Mouse (Mus musculus) CH12.LX (cell line): ENCODE data around the gene Spink4. TPM values are rescaled to one million over a fixed set of nuclear protein-coding genes. Genes with fewer than 3 reads are reported as not detected.
A peak's percentile ranks its signal among the peaks of the same experiment; 100 is the strongest.

Source experiments
- DNase-seq: peaks from one replicate; pipeline ENCODE4 v3.0.0-alpha.2; 2013; ENCODE audit errors: extremely low read depth
- H3K27ac ChIP-seq: 2 replicates; pipeline ENCODE4 v1.5.1; 2012; ENCODE audit warnings: low read depth, mild to moderate bottlenecking, control low read depth, moderate library complexity; ENCODE audit not compliant: insufficient read depth
- H3K27me3 ChIP-seq: replicated peaks from 2 replicates; pipeline ENCODE3; 2012; ENCODE audit warnings: inconsistent platforms
- H3K36me3 ChIP-seq, 2 experiments: replicated peaks in 1 of 2; 2 replicates each; pipeline versions ENCODE3 to v1.6.1; 2012; ENCODE audit warnings: inconsistent platforms in 1 of 2, low read length in 1 of 2, mild to moderate bottlenecking in 1 of 2, mixed read lengths in 1 of 2, moderate library complexity in 1 of 2; ENCODE audit not compliant: control insufficient read depth in 1 of 2, insufficient read depth in 1 of 2
- H3K4me1 ChIP-seq, 2 experiments: 2 replicates each; pipeline ENCODE4 v1.6.1; 2012; ENCODE audit warnings: inconsistent platforms in 1 of 2, moderate library complexity in 1 of 2; ENCODE audit not compliant: insufficient read depth in 2 of 2, control insufficient read depth in 1 of 2
- H3K4me2 ChIP-seq: 2 replicates; pipeline ENCODE4 v1.6.1; 2012; ENCODE audit warnings: low read depth, mild to moderate bottlenecking, control low read depth; ENCODE audit not compliant: poor library complexity, insufficient read depth, severe bottlenecking
- H3K4me3 ChIP-seq, 3 experiments: fragments of 150-350 bp in 1 of 3; sonication (generic) in 1 of 3; replicated peaks in 1 of 3; 2 replicates each; pipeline versions ENCODE3 to v1.5.1; 2011 to 2012; ENCODE audit warnings: low read depth in 2 of 3, low read length in 2 of 3, mild to moderate bottlenecking in 2 of 3, moderate library complexity in 2 of 3, control low read depth in 1 of 3, improper control_type of control experiment in 1 of 3, inconsistent platforms in 1 of 3, mixed read lengths in 1 of 3; ENCODE audit not compliant: poor library complexity in 1 of 3
- H3K79me2 ChIP-seq: replicated peaks from 2 replicates; pipeline ENCODE4 v1.6.1; 2012; ENCODE audit warnings: mild to moderate bottlenecking, moderate library complexity; ENCODE audit not compliant: control insufficient read depth, poor library complexity, insufficient read depth, severe bottlenecking; ENCODE audit errors: extremely low read depth
- H3K9ac ChIP-seq: 2 replicates; pipeline ENCODE4 v1.6.1; 2012; ENCODE audit warnings: low read depth, mild to moderate bottlenecking, control low read depth, moderate library complexity; ENCODE audit not compliant: insufficient read depth
- H3K9me3 ChIP-seq: replicated peaks from 2 replicates; pipeline ENCODE3; 2012; ENCODE audit warnings: low read length, inconsistent platforms, mixed read lengths
- CHD1 ChIP-seq: IDR thresholded peaks from 2 replicates; pipeline ENCODE4 v1.6.1; 2012; ENCODE audit warnings: low read depth, low read length, improper control_type of control experiment, inconsistent platforms
- CHD2 ChIP-seq: IDR thresholded peaks from 2 replicates; pipeline ENCODE4 v1.6.1; 2011; ENCODE audit warnings: low read length, improper control_type of control experiment
- ELF1 ChIP-seq: IDR thresholded peaks from 2 replicates; pipeline ENCODE4 v1.6.1; 2014; ENCODE audit warnings: low read depth, mild to moderate bottlenecking, inconsistent platforms, low read length, improper control_type of control experiment
- EP300 ChIP-seq: IDR thresholded peaks from 2 replicates; pipeline ENCODE4 v1.6.1; 2011; ENCODE audit warnings: low read length, improper control_type of control experiment
- GABPA ChIP-seq: IDR thresholded peaks from 2 replicates; pipeline ENCODE4 v1.6.1; 2012; ENCODE audit warnings: low read depth, low read length, improper control_type of control experiment, inconsistent platforms; ENCODE audit not compliant: insufficient replicate concordance
- JUN ChIP-seq: IDR thresholded peaks from 2 replicates; pipeline ENCODE4 v1.6.1; 2011; ENCODE audit warnings: low read depth, mild to moderate bottlenecking, low read length, improper control_type of control experiment, moderate library complexity; ENCODE audit not compliant: insufficient read depth
- JUND ChIP-seq: conservative IDR thresholded peaks from 2 replicates; pipeline ENCODE4 v1.6.1; 2011; ENCODE audit warnings: low read depth, low read length, improper control_type of control experiment
- MAX ChIP-seq: IDR thresholded peaks from 2 replicates; pipeline ENCODE4 v1.6.1; 2011; ENCODE audit warnings: low read length, improper control_type of control experiment
- MEF2A ChIP-seq: IDR thresholded peaks from 2 replicates; pipeline ENCODE4 v1.6.1; 2014; ENCODE audit warnings: low read depth, mild to moderate bottlenecking, inconsistent platforms, low read length, improper control_type of control experiment, borderline replicate concordance
- MYC ChIP-seq: IDR thresholded peaks from 2 replicates; pipeline ENCODE4 v1.6.1; 2011; ENCODE audit warnings: low read depth, mild to moderate bottlenecking, improper control_type of control experiment, low read length
- NELFE ChIP-seq: IDR thresholded peaks from 2 replicates; pipeline ENCODE4 v1.6.1; 2011; ENCODE audit warnings: low read depth, low read length, improper control_type of control experiment
- POLR2A ChIP-seq: IDR thresholded peaks from 2 replicates; pipeline ENCODE4 v1.6.1; 2011; ENCODE audit warnings: low read depth, mild to moderate bottlenecking, improper control_type of control experiment, low read length
- POLR2AphosphoS2 ChIP-seq: IDR thresholded peaks from 2 replicates; pipeline ENCODE4 v1.6.1; 2011; ENCODE audit warnings: low read depth, low read length, improper control_type of control experiment
- RAD21 ChIP-seq: IDR thresholded peaks from 2 replicates; pipeline ENCODE4 v1.6.1; 2011; ENCODE audit warnings: low read depth, mild to moderate bottlenecking, low read length, improper control_type of control experiment, moderate library complexity
- RCOR1 ChIP-seq: conservative IDR thresholded peaks from 2 replicates; pipeline ENCODE4 v1.6.1; 2012; ENCODE audit warnings: low read depth, mild to moderate bottlenecking, inconsistent platforms, low read length, improper control_type of control experiment
- SIN3A ChIP-seq: IDR thresholded peaks from 2 replicates; pipeline ENCODE4 v1.6.1; 2012; ENCODE audit warnings: low read length, improper control_type of control experiment, inconsistent platforms
- TCF12 ChIP-seq: IDR thresholded peaks from 2 replicates; pipeline ENCODE4 v1.6.1; 2014; ENCODE audit warnings: low read depth, mild to moderate bottlenecking, inconsistent platforms, low read length, improper control_type of control experiment
- USF1 ChIP-seq: IDR thresholded peaks from 2 replicates; pipeline ENCODE4 v1.6.1; 2014; ENCODE audit warnings: low read depth, mild to moderate bottlenecking, inconsistent platforms, low read length, improper control_type of control experiment
- ZKSCAN1 ChIP-seq: IDR thresholded peaks from 2 replicates; pipeline ENCODE4 v1.6.1; 2012; ENCODE audit warnings: low read depth, inconsistent platforms, low read length, improper control_type of control experiment, borderline replicate concordance
- ZNF384 ChIP-seq: IDR thresholded peaks from 2 replicates; pipeline ENCODE4 v1.6.1; 2012; ENCODE audit warnings: low read depth, low read length, improper control_type of control experiment, inconsistent platforms
- dilution Hi-C: fragments of 300-500 bp; cut with MboI; formaldehyde crosslinking; loops from 2 replicates; pipeline ENCODE4 v1.14.3; 2020; ENCODE audit warnings: low sequenced_read_pairs; ENCODE audit not compliant: extremely low pct_unique_long_range_greater_than_20kb, extremely low pct_ligation_motif_present
- in situ Hi-C: fragments of 300-500 bp; cut with MboI; formaldehyde crosslinking; loops from 3 replicates; pipeline ENCODE4 v1.14.3; 2019; ENCODE audit warnings: low sequenced_read_pairs, low pct_ligation_motif_present, low pct_unique_long_range_greater_than_20kb, mixed read lengths
- polyA plus RNA-seq: library from polyadenylated mRNA; unstranded; fragments of >175 nt; gene quantifications from 2 replicates; pipeline ENCODE4 v1.2.1, GENCODE M21; 2012; ENCODE audit warnings: low read depth; ENCODE audit not compliant: insufficient read length
- total RNA-seq, 2 experiments: library from RNA; depleted of rRNA; stranded (reverse); fragments of 300-350 nt in 1 of 2; fragments of >200 nt in 1 of 2; gene quantifications; 2 replicates each; pipeline ENCODE4 v1.2.3; 2012 to 2014

Spink4 gene
- total and polyA plus RNA-seq, 3 experiments: not detected

- in situ Hi-C loops (no loop called here), dilution Hi-C loops (no loop called here)
- Histone ChIP-seq H3K27ac (no peak overlapping the region), H3K36me3 (peaks cover 23 to 66% of the 10 kb centered on the region in 2 experiments), H3K4me2 (peak overlapping the region; percentile 79), H3K4me1 (peaks cover 9 to 35% of the 10 kb centered on the region in 2 experiments; a peak in 3 of 4 replicates), H3K9ac (peak overlapping the region; percentile 94), H3K4me3 (peak overlapping the region; percentile 89 to 97 (median 95)), H3K27me3 (no peaks in the 10 kb centered on the region), H3K79me2 (peaks cover 28% of the 10 kb centered on the region), H3K9me3 (no peaks in the 10 kb centered on the region)
- DNase-seq: peak; percentile 19
- TF ChIP-seq ELF1: no peak
- no peak for TF ChIP-seq CHD2
- no peak for TF ChIP-seq MEF2A
- no peak for TF ChIP-seq RAD21
- no peak for TF ChIP-seq TCF12
Observed at GRCm38 (mm10) chr4:40946516-40947121, 26.8 kb downstream of the Spink4 start.

- in situ Hi-C loops (no loop called here), dilution Hi-C loops (no loop called here)
- Histone ChIP-seq H3K4me1 (peaks cover 9 to 35% of the 10 kb centered on the region in 2 experiments; a peak in 3 of 4 replicates), H3K9me3 (no peaks in the 10 kb centered on the region), H3K9ac (peak overlapping the region; percentile 94), H3K79me2 (peaks cover 28% of the 10 kb centered on the region), H3K4me2 (peak overlapping the region; percentile 79), H3K27me3 (no peaks in the 10 kb centered on the region), H3K36me3 (peaks cover 18 to 64% of the 10 kb centered on the region in 2 experiments), H3K4me3 (peak overlapping the region; percentile 89 to 97 (median 95)), H3K27ac (peak overlapping the region; percentile 49)
- DNase-seq: peak; percentile 47
- TF ChIP-seq ZNF384 (no peak), MEF2A (no peak), POLR2AphosphoS2 (no peak), POLR2A (no peak), RCOR1 (no peak), NELFE (no peak), JUN (no peak), RAD21 (no peak), USF1 (no peak), SIN3A (peak; percentile 37; the same call in 1 of the 2 replicates), JUND (no peak), GABPA (no peak), CHD1 (no peak), EP300 (no peak), ZKSCAN1 (no peak), MAX (peak; percentile 28; the same call in 1 of the 2 replicates), MYC (0 out of 2 replicates have a peak, but pooled peaks have one; percentile 30)
Observed at GRCm38 (mm10) chr4:40947565-40948159, 27.8 kb downstream of the Spink4 start.
